Mouse (Mus musculus): ENCODE measurements around the gene Ccdc107. TPM values are rescaled to one million over a fixed set of nuclear protein-coding genes. Genes with fewer than 3 reads are reported as not detected.

The Ccdc107 gene
- polyA plus RNA-seq, 1 experiment from 2014 or later: 61.8 TPM

- H3K4me3 ChIP-seq: no peak overlapping the region
- no peak overlapping the region for H3K9ac ChIP-seq (replicated peaks)
- no peak for ATAC-seq (replicated peaks)
- no peaks in the 10 kb centered on the region for H3K36me3 ChIP-seq
- H3K27ac ChIP-seq (replicated peaks): no peak overlapping the region
- no peaks in the 10 kb centered on the region for H3K9me3 ChIP-seq
- H3K4me2 ChIP-seq (replicated peaks): peak overlapping the region; percentile 19; the same call in 1 of the 2 replicates
- H3K27me3 ChIP-seq: peaks cover 33% of the 10 kb centered on the region
- WGBS: 18% methylated on average over 10 of the region's 10 CpGs
- peaks cover 17% of the 10 kb centered on the region for H3K4me1 ChIP-seq
Measured at GRCm38 (mm10) chr4:43519551-43519950, 26.9 kb downstream of the Ccdc107 start.

GRCm38 (mm10) chr4:43519956-43520355 is 27.3 kb downstream of the Ccdc107 start:
- peak; percentile 60 for ATAC-seq (replicated peaks)
- peak overlapping the region; percentile 19; the same call in 1 of the 2 replicates for H3K4me2 ChIP-seq (replicated peaks)
- H3K36me3 ChIP-seq: no peaks in the 10 kb centered on the region
- H3K9me3 ChIP-seq: no peaks in the 10 kb centered on the region
- no peak overlapping the region for H3K9ac ChIP-seq (replicated peaks)
- 12% methylated on average over 6 of the region's 6 CpGs for WGBS
- no peak overlapping the region for H3K27ac ChIP-seq (replicated peaks)
- no peak overlapping the region for H3K4me3 ChIP-seq
- peaks cover 36% of the 10 kb centered on the region for H3K27me3 ChIP-seq
- peaks cover 17% of the 10 kb centered on the region for H3K4me1 ChIP-seq

- 69% methylated on average over 5 of the region's 5 CpGs for WGBS
- peaks cover 11% of the 10 kb centered on the region for H3K36me3 ChIP-seq
- no peak for ATAC-seq (replicated peaks)
Measured at GRCm38 (mm10) chr4:43527880-43528279, 35.2 kb downstream of the Ccdc107 start.

DNA sequence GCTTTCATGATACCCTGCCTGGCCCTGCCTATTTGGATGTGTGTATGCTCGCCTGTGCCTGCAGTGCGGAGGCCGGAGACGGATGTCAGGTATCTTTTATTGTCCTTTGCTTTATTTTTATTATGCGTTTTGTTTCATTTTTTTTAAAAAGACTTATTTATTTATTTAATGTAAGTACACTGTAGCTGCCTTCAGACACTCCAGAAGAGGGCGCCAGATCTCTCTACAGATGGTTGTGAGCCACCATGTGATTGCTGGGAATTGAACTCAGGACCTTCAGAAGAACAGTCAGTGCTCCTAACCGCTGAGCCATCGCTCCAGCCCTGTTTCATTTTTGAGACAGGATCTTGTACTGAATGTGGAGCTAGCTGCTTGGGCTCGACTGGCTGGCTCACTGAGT is 35.8 kb downstream of the Ccdc107 start:
- Histone ChIP-seq H3K9ac (replicated peaks) (no peak overlapping the region), H3K4me2 (replicated peaks) (no peak overlapping the region), H3K27me3 (peaks cover 20% of the 10 kb centered on the region), H3K36me3 (peaks cover 17% of the 10 kb centered on the region), H3K4me1 (peaks cover 5% of the 10 kb centered on the region), H3K4me3 (no peak overlapping the region), H3K9me3 (no peaks in the 10 kb centered on the region), H3K27ac (replicated peaks) (no peak overlapping the region)
- no peak for ATAC-seq (replicated peaks)
- 82% methylated on average over 9 of the region's 9 CpGs for WGBS

More at GRCm38 (mm10) chr4:43527880-43528279, 35.2 kb downstream of the Ccdc107 start:
- Histone ChIP-seq H3K27ac (replicated peaks) (no peak overlapping the region), H3K4me3 (no peak overlapping the region), H3K27me3 (peaks cover 26% of the 10 kb centered on the region), H3K9ac (replicated peaks) (no peak overlapping the region), H3K4me1 (peaks cover 11% of the 10 kb centered on the region), H3K9me3 (no peaks in the 10 kb centered on the region), H3K4me2 (replicated peaks) (no peak overlapping the region)

DNA sequence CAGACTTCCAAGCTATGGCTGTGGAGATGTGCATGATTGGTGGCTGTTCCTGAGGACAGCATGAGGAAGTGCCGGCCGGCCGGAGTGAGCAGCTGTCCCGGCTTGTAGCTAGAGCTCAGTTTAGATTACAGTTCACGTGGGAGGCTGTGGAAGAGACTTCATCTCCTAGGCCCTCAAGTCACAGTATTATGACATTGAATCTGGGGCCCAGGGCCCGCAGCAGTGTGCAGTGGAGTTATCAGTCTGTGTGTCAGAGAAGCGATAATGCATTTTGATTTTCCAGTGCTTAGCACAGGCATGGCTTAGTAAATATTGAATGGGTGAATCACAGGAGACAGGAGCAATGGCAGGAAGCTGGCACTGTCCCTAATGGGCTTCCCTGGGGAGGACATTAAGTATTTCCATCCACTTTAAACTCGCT is 37.4 kb downstream of the Ccdc107 start:
- H3K9ac ChIP-seq (replicated peaks): no peak overlapping the region
- H3K27ac ChIP-seq (replicated peaks): no peak overlapping the region
- 83% methylated on average over 8 of the region's 8 CpGs for WGBS
- no peak for ATAC-seq (replicated peaks)
- H3K4me2 ChIP-seq (replicated peaks): no peak overlapping the region
- no peaks in the 10 kb centered on the region for H3K9me3 ChIP-seq
- H3K4me3 ChIP-seq: no peak overlapping the region
- H3K36me3 ChIP-seq: peaks cover 30% of the 10 kb centered on the region
- H3K27me3 ChIP-seq: peaks cover 9% of the 10 kb centered on the region; the same call in 1 of the 2 replicates
- H3K4me1 ChIP-seq: no peaks in the 10 kb centered on the region

DNA sequence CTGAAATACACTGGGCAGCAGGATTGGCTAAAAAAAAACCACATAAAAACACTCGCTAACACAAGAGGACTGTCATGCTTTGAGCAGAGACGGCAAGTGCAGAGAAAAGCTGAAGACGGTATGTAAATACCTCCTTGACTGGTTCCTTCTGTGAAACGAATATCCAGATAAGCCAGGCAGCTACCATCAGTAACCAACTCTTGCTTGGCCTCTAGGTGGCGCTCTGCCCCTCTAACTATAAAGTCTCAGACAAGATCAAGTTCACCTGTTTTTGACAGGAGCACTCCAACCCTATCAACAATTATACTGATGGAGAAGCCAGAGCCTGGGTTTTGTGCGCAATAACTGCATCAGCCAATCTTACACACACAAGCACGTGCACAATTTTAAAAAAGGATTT is 37.9 kb downstream of the Ccdc107 start:
- no peak overlapping the region for H3K4me2 ChIP-seq (replicated peaks)
- no peak overlapping the region for H3K9ac ChIP-seq (replicated peaks)

GRCm38 (mm10) chr4:43533270-43533669 is 40.6 kb downstream of the Ccdc107 start:
- no peaks in the 10 kb centered on the region for H3K9me3 ChIP-seq
- no peaks in the 10 kb centered on the region for H3K27me3 ChIP-seq
- no peak for ATAC-seq (replicated peaks)
- H3K4me3 ChIP-seq: no peak overlapping the region
- no peak overlapping the region for H3K27ac ChIP-seq (replicated peaks)
- H3K9ac ChIP-seq (replicated peaks): no peak overlapping the region
- WGBS: 92% methylated on average over 9 of the region's 9 CpGs
- H3K36me3 ChIP-seq: peaks cover 61% of the 10 kb centered on the region
- no peak overlapping the region for H3K4me2 ChIP-seq (replicated peaks)
- no peaks in the 10 kb centered on the region for H3K4me1 ChIP-seq

More for the DNA sequence above, 37.9 kb downstream of the Ccdc107 start:
- no peak for ATAC-seq (replicated peaks)
- Histone ChIP-seq H3K4me1 (no peaks in the 10 kb centered on the region), H3K4me3 (no peak overlapping the region), H3K36me3 (peaks cover 35% of the 10 kb centered on the region), H3K27me3 (peaks cover 4% of the 10 kb centered on the region; the same call in 1 of the 2 replicates), H3K9me3 (no peaks in the 10 kb centered on the region), H3K27ac (replicated peaks) (no peak overlapping the region)
- WGBS: 24% methylated on average over 7 of the region's 7 CpGs

DNA sequence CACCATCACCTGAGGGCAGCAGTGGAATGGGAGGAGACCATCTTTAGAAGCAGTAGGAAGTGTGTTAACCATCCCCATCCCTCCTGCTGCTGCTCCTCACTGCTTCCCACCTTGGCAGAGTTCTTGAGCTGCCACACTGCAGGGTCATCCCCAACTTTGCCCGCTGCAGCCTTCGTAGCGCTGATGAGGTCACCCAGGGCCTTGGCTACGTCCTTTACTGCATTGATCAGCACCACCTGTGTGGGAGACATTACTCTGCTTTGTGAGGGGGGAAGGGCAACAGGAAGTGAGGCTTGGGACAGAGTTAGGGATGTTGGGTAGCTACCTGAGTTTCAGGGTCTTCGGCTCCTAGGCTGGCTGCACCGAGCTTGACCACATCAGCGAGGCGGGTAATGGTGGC is 42.9 kb downstream of the Ccdc107 start:
- Histone ChIP-seq H3K4me3 (no peak overlapping the region), H3K9ac (replicated peaks) (no peak overlapping the region), H3K27ac (replicated peaks) (no peak overlapping the region), H3K4me1 (no peaks in the 10 kb centered on the region), H3K27me3 (no peaks in the 10 kb centered on the region), H3K9me3 (no peaks in the 10 kb centered on the region), H3K36me3 (peaks cover 84% of the 10 kb centered on the region), H3K4me2 (replicated peaks) (no peak overlapping the region)
- ATAC-seq (replicated peaks): no peak
- 96% methylated on average over 8 of the region's 8 CpGs for WGBS

DNA sequence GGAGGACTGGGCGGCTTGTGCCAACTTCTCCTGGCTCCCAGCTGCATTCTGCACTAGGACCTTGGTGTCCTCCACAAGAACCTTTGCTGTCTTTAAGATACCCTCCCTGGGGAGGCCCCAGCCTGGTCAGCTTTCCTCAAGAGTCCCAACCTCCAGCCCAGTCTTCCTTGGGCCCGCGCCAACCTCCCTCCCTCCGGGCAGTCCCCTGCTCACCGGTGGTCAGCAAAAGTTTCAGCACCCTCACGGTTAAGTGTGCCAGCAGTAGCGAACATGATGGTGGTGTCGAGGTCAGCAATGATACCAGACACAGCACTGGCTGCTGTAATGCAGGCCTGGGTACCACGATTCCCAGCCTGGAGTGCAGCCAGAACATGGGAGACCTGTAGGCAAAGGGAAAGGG is 43.3 kb downstream of the Ccdc107 start:
- Histone ChIP-seq H3K4me2 (replicated peaks) (no peak overlapping the region), H3K9me3 (no peaks in the 10 kb centered on the region), H3K4me1 (no peaks in the 10 kb centered on the region), H3K4me3 (no peak overlapping the region), H3K9ac (replicated peaks) (no peak overlapping the region), H3K36me3 (peaks cover 84% of the 10 kb centered on the region), H3K27me3 (no peaks in the 10 kb centered on the region), H3K27ac (replicated peaks) (no peak overlapping the region)
- ATAC-seq (replicated peaks): no peak
- WGBS: 94% methylated on average over 9 of the region's 9 CpGs

DNA sequence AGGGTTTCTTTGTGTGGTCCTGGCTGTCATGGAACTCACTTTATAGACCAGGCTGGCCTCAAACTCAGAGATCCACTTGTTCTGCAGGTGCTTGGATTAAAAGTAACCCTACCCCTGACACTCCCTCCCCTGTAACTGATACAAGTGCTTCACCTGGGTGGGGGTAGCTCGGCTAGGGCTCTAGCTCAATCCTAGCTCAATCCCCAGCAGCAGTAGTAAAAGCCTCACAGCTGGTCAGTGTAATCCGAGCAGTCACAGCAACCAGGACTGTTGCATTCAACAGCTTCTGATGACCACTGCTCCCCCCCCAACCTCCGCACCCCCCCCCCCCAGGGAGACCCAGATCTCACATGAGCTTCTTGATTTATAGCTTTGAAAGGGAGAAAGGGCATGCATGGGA is 49.3 kb downstream of the Ccdc107 start:
- Histone ChIP-seq H3K27ac (replicated peaks) (no peak overlapping the region), H3K4me3 (no peak overlapping the region), H3K27me3 (no peaks in the 10 kb centered on the region), H3K9me3 (no peaks in the 10 kb centered on the region), H3K4me2 (replicated peaks) (no peak overlapping the region), H3K36me3 (peaks cover 95% of the 10 kb centered on the region), H3K9ac (replicated peaks) (no peak overlapping the region), H3K4me1 (no peaks in the 10 kb centered on the region)
- no peak for ATAC-seq (replicated peaks)
- WGBS: 82% methylated on average over 3 of the region's 3 CpGs

Other genes with a start within 250 kb of the Ccdc107 start
- 0.92 and 0.98 TPM in 2 replicates for gene Atp8b5, start 225.7 kb upstream of the Ccdc107 start, polyA plus RNA-seq (2015; fragmentation: Nextera tagmentation; extraction: Ambion mirVana)
- 59.8 and 64.3 TPM in 2 replicates for gene Rusc2, start 110.9 kb upstream of the Ccdc107 start, polyA plus RNA-seq (2015; fragmentation: Nextera tagmentation; extraction: Ambion mirVana)
- 0.65 and 0.70 TPM in 2 replicates for gene Fam166b, start 63.8 kb upstream of the Ccdc107 start, polyA plus RNA-seq (2015; fragmentation: Nextera tagmentation; extraction: Ambion mirVana)
- gene Tesk1, start 51.0 kb upstream of the Ccdc107 start, polyA plus RNA-seq (2015; fragmentation: Nextera tagmentation; extraction: Ambion mirVana): 10.7 and 12.5 TPM in 2 replicates
- gene Cd72, start 38.3 kb upstream of the Ccdc107 start, polyA plus RNA-seq (2015; fragmentation: Nextera tagmentation; extraction: Ambion mirVana): 4.3 TPM in 2 replicates
- not detected in 2 replicates for gene Sit1, start 9.2 kb upstream of the Ccdc107 start, polyA plus RNA-seq (2015; fragmentation: Nextera tagmentation; extraction: Ambion mirVana)
- 17.5 and 25.3 TPM in 2 replicates for gene Arhgef39, start 6.8 kb downstream of the Ccdc107 start, polyA plus RNA-seq (2015; fragmentation: Nextera tagmentation; extraction: Ambion mirVana)
- 0.19 and 0.41 TPM in 2 replicates for gene Car9, start 14.1 kb downstream of the Ccdc107 start, polyA plus RNA-seq (2015; fragmentation: Nextera tagmentation; extraction: Ambion mirVana)
- gene Tpm2, start 30.9 kb downstream of the Ccdc107 start, polyA plus RNA-seq (2015; fragmentation: Nextera tagmentation; extraction: Ambion mirVana): 9.7 and 9.8 TPM in 2 replicates
- 77.7 and 78.8 TPM in 2 replicates for gene Creb3, start 69.4 kb downstream of the Ccdc107 start, polyA plus RNA-seq (2015; fragmentation: Nextera tagmentation; extraction: Ambion mirVana)
- gene Tln1, start 69.8 kb downstream of the Ccdc107 start, polyA plus RNA-seq (2015; fragmentation: Nextera tagmentation; extraction: Ambion mirVana): 53.2 and 54.2 TPM in 2 replicates
- gene Rgp1, start 85.8 kb downstream of the Ccdc107 start, polyA plus RNA-seq (2015; fragmentation: Nextera tagmentation; extraction: Ambion mirVana): 21.5 and 28.2 TPM in 2 replicates
- 59.1 and 61.0 TPM in 2 replicates for gene Gba2, start 86.0 kb downstream of the Ccdc107 start, polyA plus RNA-seq (2015; fragmentation: Nextera tagmentation; extraction: Ambion mirVana)
- gene Msmp, start 91.6 kb downstream of the Ccdc107 start, polyA plus RNA-seq (2015; fragmentation: Nextera tagmentation; extraction: Ambion mirVana): 0.56 and 0.81 TPM in 2 replicates
- 12.7 and 15.4 TPM in 2 replicates for gene Npr2, start 139.0 kb downstream of the Ccdc107 start, polyA plus RNA-seq (2015; fragmentation: Nextera tagmentation; extraction: Ambion mirVana)
- gene Spag8, start 160.7 kb downstream of the Ccdc107 start, polyA plus RNA-seq (2015; fragmentation: Nextera tagmentation; extraction: Ambion mirVana): 4.3 and 6.7 TPM in 2 replicates
- 65.5 and 74.0 TPM in 2 replicates for gene Hint2, start 163.6 kb downstream of the Ccdc107 start, polyA plus RNA-seq (2015; fragmentation: Nextera tagmentation; extraction: Ambion mirVana)
- gene Tmem8b, start 176.1 kb downstream of the Ccdc107 start, polyA plus RNA-seq (2015; fragmentation: Nextera tagmentation; extraction: Ambion mirVana): 16.2 TPM in 2 replicates
- 1.6 and 1.7 TPM in 2 replicates for gene Fam221b, start 176.2 kb downstream of the Ccdc107 start, polyA plus RNA-seq (2015; fragmentation: Nextera tagmentation; extraction: Ambion mirVana)
- gene Olfr70, start 207.9 kb downstream of the Ccdc107 start, polyA plus RNA-seq (2015; fragmentation: Nextera tagmentation; extraction: Ambion mirVana): not detected in 2 replicates
- gene Olfr71, start 217.4 kb downstream of the Ccdc107 start, polyA plus RNA-seq (2015; fragmentation: Nextera tagmentation; extraction: Ambion mirVana): not detected in 2 replicates
- gene Hrct1, start 234.3 kb downstream of the Ccdc107 start, polyA plus RNA-seq (2015; fragmentation: Nextera tagmentation; extraction: Ambion mirVana): 0.19 and 0.42 TPM in 2 replicates
- 0.08 TPM in 1 of 2 replicates, not detected in the other for gene Spaar, start 237.1 kb downstream of the Ccdc107 start, polyA plus RNA-seq (2015; fragmentation: Nextera tagmentation; extraction: Ambion mirVana)